Mouse (Mus musculus) CH12.LX (cell line): ENCODE measurements around the gene Inpp5b. TPM values are rescaled to one million over a fixed set of nuclear protein-coding genes. Genes with fewer than 3 reads are reported as not detected.
"Not testable (repeated sequence)": the region's sequence is repeated elsewhere in the genome, so short reads cannot be mapped to it uniquely, and the experiment has no call there.

Experiments used
- DNase-seq: peaks from one replicate; pipeline ENCODE4 v3.0.0-alpha.2; 2013; ENCODE audit errors: extremely low read depth
- H3K27ac ChIP-seq: 2 replicates; pipeline ENCODE4 v1.5.1; 2012; ENCODE audit warnings: low read depth, mild to moderate bottlenecking, control low read depth, moderate library complexity; ENCODE audit not compliant: insufficient read depth
- H3K27me3 ChIP-seq: replicated peaks from 2 replicates; pipeline ENCODE3; 2012; ENCODE audit warnings: inconsistent platforms
- H3K36me3 ChIP-seq, 2 experiments: replicated peaks in 1 of 2; 2 replicates each; pipeline versions ENCODE3 to v1.6.1; 2012; ENCODE audit warnings: inconsistent platforms in 1 of 2, low read length in 1 of 2, mild to moderate bottlenecking in 1 of 2, mixed read lengths in 1 of 2, moderate library complexity in 1 of 2; ENCODE audit not compliant: control insufficient read depth in 1 of 2, insufficient read depth in 1 of 2
- H3K4me1 ChIP-seq, 2 experiments: 2 replicates each; pipeline ENCODE4 v1.6.1; 2012; ENCODE audit warnings: inconsistent platforms in 1 of 2, moderate library complexity in 1 of 2; ENCODE audit not compliant: insufficient read depth in 2 of 2, control insufficient read depth in 1 of 2
- H3K4me2 ChIP-seq: 2 replicates; pipeline ENCODE4 v1.6.1; 2012; ENCODE audit warnings: low read depth, mild to moderate bottlenecking, control low read depth; ENCODE audit not compliant: poor library complexity, insufficient read depth, severe bottlenecking
- H3K4me3 ChIP-seq, 3 experiments: fragments of 150-350 bp in 1 of 3; sonication (generic) in 1 of 3; replicated peaks in 1 of 3; 2 replicates each; pipeline versions ENCODE3 to v1.5.1; 2011 to 2012; ENCODE audit warnings: low read depth in 2 of 3, low read length in 2 of 3, mild to moderate bottlenecking in 2 of 3, moderate library complexity in 2 of 3, control low read depth in 1 of 3, improper control_type of control experiment in 1 of 3, inconsistent platforms in 1 of 3, mixed read lengths in 1 of 3; ENCODE audit not compliant: poor library complexity in 1 of 3
- H3K79me2 ChIP-seq: replicated peaks from 2 replicates; pipeline ENCODE4 v1.6.1; 2012; ENCODE audit warnings: mild to moderate bottlenecking, moderate library complexity; ENCODE audit not compliant: control insufficient read depth, poor library complexity, insufficient read depth, severe bottlenecking; ENCODE audit errors: extremely low read depth
- H3K9ac ChIP-seq: 2 replicates; pipeline ENCODE4 v1.6.1; 2012; ENCODE audit warnings: low read depth, mild to moderate bottlenecking, control low read depth, moderate library complexity; ENCODE audit not compliant: insufficient read depth
- H3K9me3 ChIP-seq: replicated peaks from 2 replicates; pipeline ENCODE3; 2012; ENCODE audit warnings: low read length, inconsistent platforms, mixed read lengths
- BHLHE40 ChIP-seq: IDR thresholded peaks from 2 replicates; pipeline ENCODE4 v1.6.1; 2011; ENCODE audit warnings: mild to moderate bottlenecking, low read depth, low read length, improper control_type of control experiment
- CHD1 ChIP-seq: IDR thresholded peaks from 2 replicates; pipeline ENCODE4 v1.6.1; 2012; ENCODE audit warnings: low read depth, low read length, improper control_type of control experiment, inconsistent platforms
- CHD2 ChIP-seq: IDR thresholded peaks from 2 replicates; pipeline ENCODE4 v1.6.1; 2011; ENCODE audit warnings: low read length, improper control_type of control experiment
- E2F4 ChIP-seq: IDR thresholded peaks from 2 replicates; pipeline ENCODE4 v1.6.1; 2011; ENCODE audit warnings: low read depth, low read length, improper control_type of control experiment; ENCODE audit not compliant: insufficient replicate concordance
- EP300 ChIP-seq: IDR thresholded peaks from 2 replicates; pipeline ENCODE4 v1.6.1; 2011; ENCODE audit warnings: low read length, improper control_type of control experiment
- ETS1 ChIP-seq: conservative IDR thresholded peaks from 2 replicates; pipeline ENCODE4 v1.6.1; 2012; ENCODE audit warnings: low read depth, mild to moderate bottlenecking, inconsistent platforms, low read length, improper control_type of control experiment, moderate library complexity
- GABPA ChIP-seq: IDR thresholded peaks from 2 replicates; pipeline ENCODE4 v1.6.1; 2012; ENCODE audit warnings: low read depth, low read length, improper control_type of control experiment, inconsistent platforms; ENCODE audit not compliant: insufficient replicate concordance
- HCFC1 ChIP-seq: IDR thresholded peaks from 2 replicates; pipeline ENCODE4 v1.6.1; 2012; ENCODE audit warnings: low read depth, mild to moderate bottlenecking, inconsistent platforms, low read length, improper control_type of control experiment
- IRF4 ChIP-seq: IDR thresholded peaks from 2 replicates; pipeline ENCODE4 v1.6.1; 2014; ENCODE audit warnings: low read depth, mild to moderate bottlenecking, inconsistent platforms, low read length, improper control_type of control experiment
- JUN ChIP-seq: IDR thresholded peaks from 2 replicates; pipeline ENCODE4 v1.6.1; 2011; ENCODE audit warnings: low read depth, mild to moderate bottlenecking, low read length, improper control_type of control experiment, moderate library complexity; ENCODE audit not compliant: insufficient read depth
- KAT2A ChIP-seq: IDR thresholded peaks from 2 replicates; pipeline ENCODE4 v1.6.1; 2012; ENCODE audit warnings: low read length, improper control_type of control experiment, inconsistent platforms; ENCODE audit not compliant: insufficient replicate concordance
- MAFK ChIP-seq: IDR thresholded peaks from 2 replicates; pipeline ENCODE4 v1.6.1; 2011; ENCODE audit warnings: low read length, improper control_type of control experiment; ENCODE audit not compliant: insufficient replicate concordance
- MAZ ChIP-seq: IDR thresholded peaks from 2 replicates; pipeline ENCODE4 v1.6.1; 2012; ENCODE audit warnings: low read depth, mild to moderate bottlenecking, inconsistent platforms, low read length, improper control_type of control experiment, moderate library complexity
- MEF2A ChIP-seq: IDR thresholded peaks from 2 replicates; pipeline ENCODE4 v1.6.1; 2014; ENCODE audit warnings: low read depth, mild to moderate bottlenecking, inconsistent platforms, low read length, improper control_type of control experiment, borderline replicate concordance
- NELFE ChIP-seq: IDR thresholded peaks from 2 replicates; pipeline ENCODE4 v1.6.1; 2011; ENCODE audit warnings: low read depth, low read length, improper control_type of control experiment
- POLR2A ChIP-seq: IDR thresholded peaks from 2 replicates; pipeline ENCODE4 v1.6.1; 2011; ENCODE audit warnings: low read depth, mild to moderate bottlenecking, improper control_type of control experiment, low read length
- POLR2AphosphoS2 ChIP-seq: IDR thresholded peaks from 2 replicates; pipeline ENCODE4 v1.6.1; 2011; ENCODE audit warnings: low read depth, low read length, improper control_type of control experiment
- RAD21 ChIP-seq: IDR thresholded peaks from 2 replicates; pipeline ENCODE4 v1.6.1; 2011; ENCODE audit warnings: low read depth, mild to moderate bottlenecking, low read length, improper control_type of control experiment, moderate library complexity
- RCOR1 ChIP-seq: conservative IDR thresholded peaks from 2 replicates; pipeline ENCODE4 v1.6.1; 2012; ENCODE audit warnings: low read depth, mild to moderate bottlenecking, inconsistent platforms, low read length, improper control_type of control experiment
- SIN3A ChIP-seq: IDR thresholded peaks from 2 replicates; pipeline ENCODE4 v1.6.1; 2012; ENCODE audit warnings: low read length, improper control_type of control experiment, inconsistent platforms
- SMC3 ChIP-seq: IDR thresholded peaks from 2 replicates; pipeline ENCODE4 v1.6.1; 2011; ENCODE audit warnings: low read depth, low read length, improper control_type of control experiment
- TBP ChIP-seq: conservative IDR thresholded peaks from 2 replicates; pipeline ENCODE4 v1.6.1; 2011; ENCODE audit warnings: low read depth, low read length, improper control_type of control experiment
- TCF12 ChIP-seq: IDR thresholded peaks from 2 replicates; pipeline ENCODE4 v1.6.1; 2014; ENCODE audit warnings: low read depth, mild to moderate bottlenecking, inconsistent platforms, low read length, improper control_type of control experiment
- UBTF ChIP-seq: IDR thresholded peaks from 2 replicates; pipeline ENCODE4 v1.6.1; 2012; ENCODE audit warnings: low read depth, mild to moderate bottlenecking, inconsistent platforms, low read length, improper control_type of control experiment, moderate library complexity
- USF1 ChIP-seq: IDR thresholded peaks from 2 replicates; pipeline ENCODE4 v1.6.1; 2014; ENCODE audit warnings: low read depth, mild to moderate bottlenecking, inconsistent platforms, low read length, improper control_type of control experiment
- USF2 ChIP-seq: conservative IDR thresholded peaks from 2 replicates; pipeline ENCODE4 v1.6.1; 2011; ENCODE audit warnings: low read depth, low read length, improper control_type of control experiment
- ZC3H11A ChIP-seq: IDR thresholded peaks from 2 replicates; pipeline ENCODE4 v1.6.1; 2012; ENCODE audit warnings: low read depth, mild to moderate bottlenecking, inconsistent platforms, low read length, improper control_type of control experiment
- ZKSCAN1 ChIP-seq: IDR thresholded peaks from 2 replicates; pipeline ENCODE4 v1.6.1; 2012; ENCODE audit warnings: low read depth, inconsistent platforms, low read length, improper control_type of control experiment, borderline replicate concordance
- ZMIZ1 ChIP-seq: IDR thresholded peaks from 2 replicates; pipeline ENCODE4 v1.6.1; 2012; ENCODE audit warnings: low read depth, mild to moderate bottlenecking, inconsistent platforms, low read length, improper control_type of control experiment
- dilution Hi-C: fragments of 300-500 bp; cut with MboI; formaldehyde crosslinking; loops from 2 replicates; pipeline ENCODE4 v1.14.3; 2020; ENCODE audit warnings: low sequenced_read_pairs; ENCODE audit not compliant: extremely low pct_unique_long_range_greater_than_20kb, extremely low pct_ligation_motif_present
- in situ Hi-C: fragments of 300-500 bp; cut with MboI; formaldehyde crosslinking; loops from 3 replicates; pipeline ENCODE4 v1.14.3; 2019; ENCODE audit warnings: low sequenced_read_pairs, low pct_ligation_motif_present, low pct_unique_long_range_greater_than_20kb, mixed read lengths
- polyA plus RNA-seq: library from polyadenylated mRNA; unstranded; fragments of >175 nt; gene quantifications from 2 replicates; pipeline ENCODE4 v1.2.1, GENCODE M21; 2012; ENCODE audit warnings: low read depth; ENCODE audit not compliant: insufficient read length
- total RNA-seq, 2 experiments: library from RNA; depleted of rRNA; stranded (reverse); fragments of 300-350 nt in 1 of 2; fragments of >200 nt in 1 of 2; gene quantifications; 2 replicates each; pipeline ENCODE4 v1.2.3; 2012 to 2014

The Inpp5b gene
- total and polyA plus RNA-seq, 3 experiments: 25.6 to 34.0 (median 26.2) TPM

DNA sequence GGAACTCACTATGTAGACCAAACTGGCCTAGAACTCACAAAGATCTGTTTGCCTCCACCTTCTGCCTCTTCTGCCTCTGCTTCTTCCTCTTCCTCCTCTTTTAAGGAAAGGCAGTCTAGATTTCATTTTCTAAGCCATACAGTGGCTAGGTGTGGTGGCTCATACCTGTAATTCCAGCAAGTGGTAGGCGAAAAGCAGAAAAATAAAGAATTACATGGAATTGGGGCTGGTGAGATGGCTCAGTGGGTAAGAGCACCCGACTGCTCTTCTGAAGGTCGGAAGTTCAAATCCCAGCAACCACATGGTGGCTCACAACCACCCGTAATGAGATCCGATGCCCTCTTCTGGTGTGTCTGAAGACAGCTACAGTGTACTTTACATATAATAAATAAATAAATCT lies 27.8 kb upstream of the Inpp5b start:
- peaks cover 14 to 41% of the 10 kb centered on the region in 2 experiments for H3K4me1 ChIP-seq
- H3K9me3 ChIP-seq, in situ Hi-C loops, H3K9ac ChIP-seq, H3K27ac ChIP-seq, DNase-seq, H3K27me3 ChIP-seq, H3K4me2 ChIP-seq, dilution Hi-C loops, H3K4me3 ChIP-seq: not testable (repeated sequence)
- H3K79me2 ChIP-seq: peaks cover 23% of the 10 kb centered on the region
- TF ChIP-seq TBP: peak; percentile 62; the same call in 1 of the 2 replicates
- H3K36me3 ChIP-seq: peaks cover 23 to 35% of the 10 kb centered on the region in 2 experiments

DNA sequence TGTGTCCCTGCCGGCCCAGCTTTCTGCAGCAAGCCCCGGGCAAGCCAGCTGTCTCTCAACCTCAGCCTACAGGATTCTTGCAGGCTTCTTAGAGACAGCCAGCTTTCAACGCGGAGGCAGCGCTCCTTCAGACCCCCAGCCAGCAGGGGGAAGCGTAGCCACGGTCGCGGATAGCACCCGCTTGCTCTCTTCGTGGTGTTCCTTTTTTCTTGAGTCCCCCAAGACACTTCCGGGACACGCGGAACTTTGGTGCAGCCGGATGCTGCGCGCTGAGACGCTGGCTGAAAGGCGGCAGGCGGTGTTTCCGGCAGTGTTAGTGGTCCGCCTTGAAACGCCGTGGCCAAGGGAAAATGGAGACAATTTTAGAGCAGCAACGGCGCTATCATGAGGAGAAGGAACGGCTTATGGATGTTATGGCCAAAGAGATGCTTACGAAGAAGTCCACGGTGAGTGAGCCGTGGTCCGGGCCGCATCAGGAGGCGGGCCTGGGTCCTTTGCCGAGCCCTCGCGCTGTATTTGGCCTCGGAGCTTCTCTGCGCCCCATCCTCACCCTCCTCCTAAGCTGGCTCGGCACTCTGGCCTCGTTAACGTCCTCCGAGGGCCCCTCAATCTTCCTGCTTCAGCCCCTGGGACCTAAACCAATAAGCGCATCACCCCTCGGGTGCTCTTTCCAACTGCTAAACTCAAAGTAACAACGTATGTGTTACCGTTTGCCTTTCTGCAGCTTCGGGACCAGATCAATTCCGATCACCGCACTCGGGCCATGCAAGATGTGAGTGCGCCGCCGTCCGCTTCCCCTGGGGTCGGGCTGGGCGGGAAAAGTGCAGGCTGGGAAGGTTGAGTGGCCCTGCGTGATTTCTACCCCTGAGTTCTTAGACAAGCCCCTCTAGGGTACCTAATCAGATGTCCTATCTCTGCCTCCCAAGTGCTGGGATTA lies 26.8 kb upstream of the Inpp5b start, which contains the start of gene Sf3a3:
TSS of gene Sf3a3 (plus strand) at position 232 of the 937 bp plus-strand sequence.
- dilution Hi-C loops: no loop called here
- TF ChIP-seq NELFE: peak; percentile 78
- TF ChIP-seq ZC3H11A: no peak
- TF ChIP-seq SMC3: peak; percentile 58
- TF ChIP-seq RAD21: peak; percentile 43
- peak; percentile 76; the same call in 1 of the 2 replicates for TF ChIP-seq E2F4
- TF ChIP-seq MAFK: no peak
- TF ChIP-seq MAZ: peak; percentile 66; the same call in 1 of the 2 replicates
- peak; percentile 97 for TF ChIP-seq HCFC1
- peak; percentile 33; the same call in 1 of the 2 replicates for TF ChIP-seq ETS1
- no peak for TF ChIP-seq EP300
- TF ChIP-seq SIN3A: peak; percentile 95
- peak; percentile 71; the same call in 1 of the 2 replicates for TF ChIP-seq ZMIZ1
- TF ChIP-seq CHD1: no peak
- no peak for TF ChIP-seq ZKSCAN1
- peak; percentile 93 for TF ChIP-seq TCF12
- peak; percentile 79 for TF ChIP-seq POLR2A
- peak; percentile 87 for TF ChIP-seq UBTF
- peak; percentile 63 for TF ChIP-seq TBP
- TF ChIP-seq USF1: no peak
- TF ChIP-seq KAT2A: peak; percentile 86; the same call in 1 of the 2 replicates
- peak; percentile 81 for TF ChIP-seq IRF4
- TF ChIP-seq GABPA: peak; percentile 88
- TF ChIP-seq RCOR1: peak; percentile 65; the same call in 1 of the 2 replicates
- TF ChIP-seq JUN: no peak
- TF ChIP-seq USF2: no peak
- TF ChIP-seq MEF2A: peak; percentile 84
- peak; percentile 68; the same call in 1 of the 2 replicates for TF ChIP-seq POLR2AphosphoS2
- no peak for TF ChIP-seq BHLHE40
- no peak for TF ChIP-seq CHD2

More for the DNA sequence above, 26.8 kb upstream of the Inpp5b start, which contains the start of gene Sf3a3:
- H3K4me3 ChIP-seq: peak within 1 kb of the TSS; percentile 94 to 98 (median 96)
- H3K9me3 ChIP-seq: no peaks in the 10 kb centered on the region
- H3K4me1 ChIP-seq: peaks cover 11 to 36% of the 10 kb centered on the region in 2 experiments
- H3K27me3 ChIP-seq: no peaks in the 10 kb centered on the region
- H3K4me2 ChIP-seq: peak within 1 kb of the TSS; percentile 85
- peaks cover 23% of the 10 kb centered on the region for H3K79me2 ChIP-seq
- peak within 1 kb of the TSS; percentile 93 for H3K9ac ChIP-seq
- H3K27ac ChIP-seq: peak within 1 kb of the TSS; percentile 10
- peak; percentile 95 for DNase-seq
- in situ Hi-C loops: no loop called here
- peaks cover 31 to 44% of the 10 kb centered on the region in 2 experiments for H3K36me3 ChIP-seq
